Mouse (Mus musculus): ENCODE measurements around the gene Lclat1. TPM values are rescaled to one million over a fixed set of nuclear protein-coding genes. Genes with fewer than 3 reads are reported as not detected.

The Lclat1 gene
- total and polyA plus RNA-seq, 3 experiments: 6.3 to 9.6 (median 7.0) TPM

DNA sequence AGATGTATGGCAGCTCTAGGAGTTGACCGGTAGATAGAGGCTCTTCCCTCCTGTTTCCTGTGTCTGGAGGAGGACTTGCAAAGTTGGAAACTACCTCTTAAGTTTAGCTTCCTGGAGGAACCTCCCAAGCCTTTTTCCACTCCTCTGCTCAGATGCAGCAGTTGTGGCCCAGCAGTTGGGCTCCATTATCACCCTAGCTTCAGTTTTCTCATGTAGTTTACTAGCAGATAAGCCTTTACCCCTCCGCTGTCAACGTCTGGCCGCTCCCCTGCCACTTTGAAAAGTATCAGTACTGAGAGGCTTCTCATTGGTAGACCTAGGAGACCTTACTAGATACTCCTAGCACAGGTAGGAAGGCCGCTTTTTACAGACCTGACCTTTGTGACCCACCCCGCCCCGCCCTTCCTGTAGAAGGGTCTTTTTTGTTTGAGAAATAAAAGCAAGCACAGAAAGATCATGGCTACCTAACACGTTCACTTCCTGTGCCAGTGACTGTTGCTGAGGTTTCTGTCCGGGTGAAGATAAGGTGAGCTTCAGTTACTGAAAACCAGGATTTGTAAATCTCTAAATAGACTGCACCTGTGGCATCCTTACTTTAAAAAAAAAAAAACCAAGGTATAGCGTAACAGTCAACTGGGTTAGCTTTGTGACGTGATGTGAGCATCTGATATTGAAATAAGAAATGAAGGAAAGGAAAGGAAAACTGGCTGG lies 121.8 kb downstream of the Lclat1 start:
- H3K36me3 ChIP-seq (replicated peaks in 1 of 2; ENCODE audit: control insufficient read depth in 1 of 2, insufficient read depth in 1 of 2, low read length in 1 of 2): peaks cover 0 to 7% of the 10 kb centered on the region in 2 experiments
- in situ Hi-C loops (cut with MboI; ENCODE audit: low pct_ligation_motif_present, low pct_unique_long_range_greater_than_20kb, low sequenced_read_pairs): no loop called here
- H3K27ac ChIP-seq (ENCODE audit: insufficient read depth, low read depth): no peak overlapping the region
- H3K9me3 ChIP-seq (replicated peaks; ENCODE audit: low read length): no peaks in the 10 kb centered on the region
- no peak overlapping the region for H3K4me2 ChIP-seq (ENCODE audit: insufficient read depth, low read depth, poor library complexity, severe bottlenecking)
- no peak for DNase-seq (ENCODE audit: extremely low read depth)
- H3K27me3 ChIP-seq (replicated peaks): no peaks in the 10 kb centered on the region
- peaks cover 2 to 31% of the 10 kb centered on the region in 2 experiments; a peak in 3 of 4 replicates for H3K4me1 ChIP-seq (ENCODE audit: control insufficient read depth in 1 of 2, insufficient read depth in 2 of 2)
- no peak overlapping the region for H3K4me3 ChIP-seq (replicated peaks in 1 of 3; ENCODE audit: low read depth in 2 of 3, low read length in 2 of 3, poor library complexity in 1 of 3)
- TF ChIP-seq RAD21 (IDR thresholded peaks at IDR 0.05; ENCODE audit: low read depth, low read length): no peak
- TF ChIP-seq USF1 (IDR thresholded peaks at IDR 0.05; ENCODE audit: low read depth, low read length): no peak
- no peak for TF ChIP-seq USF2 (conservative IDR thresholded peaks at IDR 0.05; ENCODE audit: low read depth, low read length)
- no peak for TF ChIP-seq IRF4 (IDR thresholded peaks at IDR 0.05; ENCODE audit: low read depth, low read length)
- TF ChIP-seq EP300 (IDR thresholded peaks at IDR 0.05; ENCODE audit: low read length): no peak
- H3K9ac ChIP-seq (ENCODE audit: insufficient read depth, low read depth): no peak overlapping the region
- dilution Hi-C loops (cut with MboI; ENCODE audit: extremely low pct_ligation_motif_present, extremely low pct_unique_long_range_greater_than_20kb, low sequenced_read_pairs): no loop called here
- no peaks in the 10 kb centered on the region for H3K79me2 ChIP-seq (replicated peaks; ENCODE audit: control insufficient read depth, extremely low read depth, insufficient read depth, poor library complexity, severe bottlenecking)

DNA sequence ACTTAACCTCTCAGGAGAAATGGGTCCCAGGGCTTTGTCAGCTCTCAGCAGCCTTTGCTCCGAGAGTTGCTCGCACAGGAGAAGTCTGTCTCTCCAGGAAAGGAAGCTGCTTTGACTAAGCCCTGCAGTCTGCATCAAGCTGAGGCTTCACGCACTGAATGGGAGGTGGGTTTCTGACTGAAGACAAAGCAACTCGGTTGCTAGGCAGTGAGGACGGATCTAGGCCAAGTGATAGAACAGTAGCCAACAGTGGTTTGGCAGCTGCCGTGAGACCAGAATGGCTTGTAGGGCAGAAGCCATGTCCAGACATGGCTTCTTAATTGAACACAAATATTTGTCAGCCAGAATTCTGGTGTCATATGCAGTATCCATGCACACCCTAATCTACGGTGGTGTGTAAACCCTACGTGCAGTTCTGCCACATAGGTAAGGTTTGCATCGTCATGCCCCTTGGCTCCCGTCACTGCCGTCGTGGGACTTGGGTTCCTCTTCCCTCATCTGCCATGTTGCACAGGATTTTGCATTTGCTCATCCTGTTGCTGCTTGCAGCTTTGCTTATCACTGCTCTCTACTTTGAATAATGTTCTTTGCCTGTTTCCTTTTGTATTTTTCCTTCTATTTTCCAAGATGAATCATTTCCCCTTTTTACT lies 122.7 kb downstream of the Lclat1 start:
- H3K79me2 ChIP-seq (replicated peaks; ENCODE audit: control insufficient read depth, extremely low read depth, insufficient read depth, poor library complexity, severe bottlenecking): no peaks in the 10 kb centered on the region
- dilution Hi-C loops (cut with MboI; ENCODE audit: extremely low pct_ligation_motif_present, extremely low pct_unique_long_range_greater_than_20kb, low sequenced_read_pairs): no loop called here
- TF ChIP-seq GABPA (IDR thresholded peaks at IDR 0.05; ENCODE audit: insufficient replicate concordance, low read depth, low read length) (no peak), MXI1 (IDR thresholded peaks at IDR 0.05; ENCODE audit: low read depth, low read length) (no peak), SIN3A (IDR thresholded peaks at IDR 0.05; ENCODE audit: low read length) (no peak), ETS1 (conservative IDR thresholded peaks at IDR 0.05; ENCODE audit: low read depth, low read length) (no peak), NELFE (IDR thresholded peaks at IDR 0.05; ENCODE audit: low read depth, low read length) (no peak), SMC3 (IDR thresholded peaks at IDR 0.05; ENCODE audit: low read depth, low read length) (no peak), HCFC1 (IDR thresholded peaks at IDR 0.05; ENCODE audit: low read depth, low read length) (no peak), IRF4 (IDR thresholded peaks at IDR 0.05; ENCODE audit: low read depth, low read length) (no peak), CTCF (conservative IDR thresholded peaks at IDR 0.05 in 1 of 2, IDR thresholded peaks at IDR 0.05 in 1 of 2; ENCODE audit: low read depth in 2 of 2, low read length in 2 of 2) (no peak), TCF12 (IDR thresholded peaks at IDR 0.05; ENCODE audit: low read depth, low read length) (no peak), MAZ (IDR thresholded peaks at IDR 0.05; ENCODE audit: low read depth, low read length) (no peak), TBP (conservative IDR thresholded peaks at IDR 0.05; ENCODE audit: low read depth, low read length) (no peak)
- no peak overlapping the region for H3K27ac ChIP-seq (ENCODE audit: insufficient read depth, low read depth)
- H3K4me3 ChIP-seq (replicated peaks in 1 of 3; ENCODE audit: low read depth in 2 of 3, low read length in 2 of 3, poor library complexity in 1 of 3): no peak overlapping the region
- no peak overlapping the region for H3K4me2 ChIP-seq (ENCODE audit: insufficient read depth, low read depth, poor library complexity, severe bottlenecking)
- H3K9me3 ChIP-seq (replicated peaks; ENCODE audit: low read length): no peaks in the 10 kb centered on the region
- H3K36me3 ChIP-seq (replicated peaks in 1 of 2; ENCODE audit: control insufficient read depth in 1 of 2, insufficient read depth in 1 of 2, low read length in 1 of 2): peaks cover 0 to 7% of the 10 kb centered on the region in 2 experiments
- in situ Hi-C loops (cut with MboI; ENCODE audit: low pct_ligation_motif_present, low pct_unique_long_range_greater_than_20kb, low sequenced_read_pairs): no loop called here
- no peak for DNase-seq (ENCODE audit: extremely low read depth)
- H3K27me3 ChIP-seq (replicated peaks): no peaks in the 10 kb centered on the region
- H3K9ac ChIP-seq (ENCODE audit: insufficient read depth, low read depth): no peak overlapping the region
- peaks cover 2 to 28% of the 10 kb centered on the region in 2 experiments; a peak in 3 of 4 replicates for H3K4me1 ChIP-seq (ENCODE audit: control insufficient read depth in 1 of 2, insufficient read depth in 2 of 2)

All from CH12.LX (cell line).